Mouse (Mus musculus) MEL (cell line): Measurements from ENCODE around the gene Emc8. TPM values are rescaled to one million over a fixed set of nuclear protein-coding genes. Genes with fewer than 3 reads are reported as not detected.

ENCODE experiments used
- DNase-seq: peaks from one replicate; pipeline ENCODE4 v3.0.0; 2011; ENCODE audit warnings: low read depth, low spot score
- H3K27ac ChIP-seq: 2 replicates; pipeline ENCODE4 v1.5.1; 2012; ENCODE audit warnings: low read depth, mild to moderate bottlenecking, control low read depth, low read length, moderate library complexity; ENCODE audit not compliant: control insufficient read depth
- H3K27me3 ChIP-seq, 2 experiments: fragments of 150-350 bp in 1 of 2; sonication (generic) in 1 of 2; 2 replicates each; pipeline ENCODE4 v1.6.1; 2012; ENCODE audit warnings: low read length in 2 of 2, mild to moderate bottlenecking in 2 of 2, improper control_type of control experiment in 1 of 2, moderate library complexity in 1 of 2; ENCODE audit not compliant: insufficient read depth in 2 of 2, control insufficient read depth in 1 of 2
- H3K36me3 ChIP-seq, 2 experiments: 2 replicates each; pipeline ENCODE4 v1.6.1; 2012 to 2014; ENCODE audit warnings: low read length in 2 of 2, improper control_type of control experiment in 1 of 2, inconsistent platforms in 1 of 2, mild to moderate bottlenecking in 1 of 2; ENCODE audit not compliant: insufficient read depth in 2 of 2, control insufficient read depth in 1 of 2
- H3K4me1 ChIP-seq, 2 experiments: fragments of 150-350 bp in 1 of 2; sonication (generic) in 1 of 2; 2 replicates each; pipeline ENCODE4 v1.6.1; 2012; ENCODE audit warnings: low read length in 2 of 2, improper control_type of control experiment in 1 of 2, mild to moderate bottlenecking in 1 of 2; ENCODE audit not compliant: insufficient read depth in 2 of 2, control insufficient read depth in 1 of 2
- H3K4me3 ChIP-seq, 2 experiments: fragments of 150-350 bp in 1 of 2; sonication (generic) in 1 of 2; 2 replicates each; pipeline ENCODE4 v1.5.1; 2012; ENCODE audit warnings: low read depth in 2 of 2, low read length in 2 of 2, mild to moderate bottlenecking in 2 of 2, moderate library complexity in 2 of 2, control low read depth in 1 of 2, improper control_type of control experiment in 1 of 2; ENCODE audit not compliant: control insufficient read depth in 1 of 2, insufficient read depth in 1 of 2
- H3K79me2 ChIP-seq: 2 replicates; pipeline ENCODE4 v1.6.1; 2012; ENCODE audit warnings: mild to moderate bottlenecking, low read length, moderate library complexity; ENCODE audit not compliant: control insufficient read depth, poor library complexity, insufficient read depth
- H3K9ac ChIP-seq: 2 replicates; pipeline ENCODE4 v1.6.1; 2012; ENCODE audit warnings: low read depth, mild to moderate bottlenecking, control low read depth, low read length, moderate library complexity; ENCODE audit not compliant: control insufficient read depth, poor library complexity, severe bottlenecking
- H3K9me3 ChIP-seq: fragments of 150-350 bp; sonication (generic); replicated peaks from 2 replicates; pipeline ENCODE4 v1.6.1; 2012; ENCODE audit warnings: mild to moderate bottlenecking, low read length, improper control_type of control experiment, moderate library complexity; ENCODE audit not compliant: insufficient read depth
- CHD2 ChIP-seq: IDR thresholded peaks from 2 replicates; pipeline ENCODE4 v1.6.1; 2011; ENCODE audit warnings: low read length, improper control_type of control experiment
- E2F4 ChIP-seq: IDR thresholded peaks from 2 replicates; pipeline ENCODE4 v1.6.1; 2011; ENCODE audit warnings: low read depth, low read length, improper control_type of control experiment, borderline replicate concordance
- EP300 ChIP-seq, 2 experiments: IDR thresholded peaks; 2 replicates each; pipeline ENCODE4 v1.6.1; 2011; ENCODE audit warnings: improper control_type of control experiment in 2 of 2, low read length in 2 of 2, low read depth in 1 of 2, mild to moderate bottlenecking in 1 of 2
- ETS1 ChIP-seq: IDR thresholded peaks from 2 replicates; pipeline ENCODE4 v1.6.1; 2012; ENCODE audit warnings: low read depth, mild to moderate bottlenecking, inconsistent platforms, low read length, improper control_type of control experiment, moderate library complexity
- GABPA ChIP-seq: IDR thresholded peaks from 2 replicates; pipeline ENCODE4 v1.6.1; 2012; ENCODE audit warnings: low read depth, mild to moderate bottlenecking, inconsistent platforms, low read length, improper control_type of control experiment, moderate library complexity
- GATA1 ChIP-seq: IDR thresholded peaks from 2 replicates; pipeline ENCODE4 v1.6.1; 2011; ENCODE audit warnings: low read depth, low read length, improper control_type of control experiment
- JUND ChIP-seq: IDR thresholded peaks from 2 replicates; pipeline ENCODE4 v1.6.1; 2011; ENCODE audit warnings: low read depth, mild to moderate bottlenecking, improper control_type of control experiment, low read length
- MAX ChIP-seq: IDR thresholded peaks from 2 replicates; pipeline ENCODE4 v1.6.1; 2011; ENCODE audit warnings: low read length, improper control_type of control experiment
- MEF2A ChIP-seq: IDR thresholded peaks from 2 replicates; pipeline ENCODE4 v1.6.1; 2014; ENCODE audit warnings: low read depth, mild to moderate bottlenecking, inconsistent platforms, low read length, improper control_type of control experiment; ENCODE audit not compliant: poor library complexity, insufficient replicate concordance, severe bottlenecking; ENCODE audit errors: extremely low read depth
- MYB ChIP-seq: IDR thresholded peaks from 2 replicates; pipeline ENCODE4 v1.6.1; 2011; ENCODE audit warnings: mild to moderate bottlenecking, low read depth, low read length, improper control_type of control experiment
- MYC ChIP-seq: IDR thresholded peaks from 2 replicates; pipeline ENCODE4 v1.6.1; 2011; ENCODE audit warnings: low read depth, mild to moderate bottlenecking, low read length, improper control_type of control experiment, moderate library complexity
- NELFE ChIP-seq: IDR thresholded peaks from 2 replicates; pipeline ENCODE4 v1.6.1; 2011; ENCODE audit warnings: low read depth, low read length, improper control_type of control experiment
- NRF1 ChIP-seq: IDR thresholded peaks from 2 replicates; pipeline ENCODE4 v1.6.1; 2014; ENCODE audit warnings: low read depth, mild to moderate bottlenecking, inconsistent platforms, low read length, improper control_type of control experiment, moderate library complexity; ENCODE audit not compliant: poor library complexity, insufficient read depth, severe bottlenecking
- POLR2AphosphoS2 ChIP-seq: IDR thresholded peaks from 2 replicates; pipeline ENCODE4 v1.6.1; 2011; ENCODE audit warnings: low read length, improper control_type of control experiment
- POLR2AphosphoS5 ChIP-seq: IDR thresholded peaks from 2 replicates; pipeline ENCODE4 v1.6.1; 2012; ENCODE audit warnings: low read depth, borderline replicate concordance, mild to moderate bottlenecking, inconsistent platforms, low read length, moderate library complexity, mixed read lengths
- SIN3A ChIP-seq: IDR thresholded peaks from 2 replicates; pipeline ENCODE4 v1.6.1; 2012; ENCODE audit warnings: low read length, improper control_type of control experiment, inconsistent platforms
- SMC3 ChIP-seq: IDR thresholded peaks from 2 replicates; pipeline ENCODE4 v1.6.1; 2011; ENCODE audit warnings: low read depth, low read length, improper control_type of control experiment
- TAL1 ChIP-seq: IDR thresholded peaks from 2 replicates; pipeline ENCODE4 v1.6.1; 2012; ENCODE audit warnings: mild to moderate bottlenecking, inconsistent platforms, low read length, moderate library complexity, mixed read lengths
- TCF12 ChIP-seq: IDR thresholded peaks from 2 replicates; pipeline ENCODE4 v1.6.1; 2014; ENCODE audit warnings: low read depth, mild to moderate bottlenecking, inconsistent platforms, low read length, improper control_type of control experiment, moderate library complexity
- UBTF ChIP-seq: IDR thresholded peaks from 2 replicates; pipeline ENCODE4 v1.6.1; 2012; ENCODE audit warnings: low read depth, mild to moderate bottlenecking, inconsistent platforms, low read length, improper control_type of control experiment, moderate library complexity, borderline replicate concordance; ENCODE audit not compliant: insufficient read depth
- USF1 ChIP-seq: IDR thresholded peaks from 2 replicates; pipeline ENCODE4 v1.6.1; 2014; ENCODE audit warnings: low read depth, mild to moderate bottlenecking, inconsistent platforms, low read length, improper control_type of control experiment, moderate library complexity
- USF2 ChIP-seq, 2 experiments: IDR thresholded peaks; 2 replicates each; pipeline ENCODE4 v1.6.1; 2011 to 2012; ENCODE audit warnings: improper control_type of control experiment in 2 of 2, low read length in 2 of 2, borderline replicate concordance in 1 of 2, inconsistent platforms in 1 of 2, low read depth in 1 of 2, mild to moderate bottlenecking in 1 of 2; ENCODE audit not compliant: insufficient read depth in 1 of 2
- ZMIZ1 ChIP-seq: IDR thresholded peaks from 2 replicates; pipeline ENCODE4 v1.6.1; 2012; ENCODE audit warnings: low read depth, mild to moderate bottlenecking, inconsistent platforms, low read length, improper control_type of control experiment, moderate library complexity
- ZNF384 ChIP-seq: IDR thresholded peaks from 2 replicates; pipeline ENCODE4 v1.6.1; 2012; ENCODE audit warnings: low read depth, mild to moderate bottlenecking, inconsistent platforms, low read length, improper control_type of control experiment
- polyA plus RNA-seq, 2 experiments: library from polyadenylated mRNA; stranded (reverse) in 1 of 2; unstranded in 1 of 2; fragments of >175 nt in 1 of 2; fragments of >200 nt in 1 of 2; gene quantifications; 2 replicates each; pipeline versions ENCODE4 v1.2.1 to v1.2.4; 2012; ENCODE audit warnings: low replicate concordance in 2 of 2, low read depth in 1 of 2; ENCODE audit not compliant: insufficient read length in 2 of 2, insufficient read depth in 1 of 2, missing spikeins in 1 of 2
- total RNA-seq: library from RNA; depleted of rRNA; stranded (reverse); fragments of 300-350 nt; gene quantifications from 2 replicates; pipeline ENCODE4 v1.2.3, GENCODE M21; 2012

Emc8 gene
- total and polyA plus RNA-seq, 3 experiments: 180 to 269 TPM; not detected in 1

DNA sequence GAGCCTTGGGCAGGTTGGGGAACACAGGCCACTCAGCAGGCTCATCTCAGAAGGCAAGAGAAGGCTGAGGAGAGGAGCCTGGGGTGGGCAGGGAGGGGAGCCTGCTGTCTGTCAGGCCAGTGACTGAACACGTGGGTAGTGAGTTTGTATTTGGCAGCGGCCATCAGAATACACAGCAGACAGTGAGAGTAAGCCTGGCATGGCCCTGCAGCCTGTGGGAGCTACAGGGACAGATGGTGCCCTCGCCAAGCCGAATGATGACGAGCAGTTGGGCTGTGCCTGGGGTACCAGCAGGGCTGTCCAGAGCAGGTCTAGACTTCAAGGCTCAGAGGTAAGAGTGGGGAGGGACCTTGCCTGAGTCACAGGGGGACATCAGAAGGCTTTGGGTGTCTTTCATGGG lies 41.1 kb downstream of the Emc8 start:
- H3K4me1 ChIP-seq: no peaks in the 10 kb centered on the region
- H3K79me2 ChIP-seq: no peaks in the 10 kb centered on the region
- H3K27me3 ChIP-seq: no peaks in the 10 kb centered on the region
- no peak for DNase-seq
- no peak overlapping the region for H3K9ac ChIP-seq
- no peaks in the 10 kb centered on the region for H3K9me3 ChIP-seq
- H3K4me3 ChIP-seq: no peak overlapping the region
- H3K27ac ChIP-seq: no peak overlapping the region
- no peak for TF ChIP-seq MAX
- no peak for TF ChIP-seq EP300 (IDR thresholded peaks at IDR 0.05; ENCODE audit: low read depth in 1 of 2, low read length in 2 of 2)
- TF ChIP-seq ETS1: no peak
- TF ChIP-seq GATA1: no peak
- TF ChIP-seq TAL1: no peak
- no peak for TF ChIP-seq CHD2
- TF ChIP-seq MYC: no peak
- TF ChIP-seq MEF2A: no peak
- no peak for TF ChIP-seq SIN3A
- TF ChIP-seq ZMIZ1: no peak
- no peak for TF ChIP-seq MYB
- TF ChIP-seq E2F4: no peak
- TF ChIP-seq SMC3: no peak
- no peak for TF ChIP-seq NRF1
- no peak for TF ChIP-seq TCF12
- TF ChIP-seq UBTF: no peak
- TF ChIP-seq ZNF384: no peak
- no peak for TF ChIP-seq GABPA
- peaks cover 0 to 2% of the 10 kb centered on the region in 2 experiments; a peak in 1 of 4 replicates for H3K36me3 ChIP-seq

DNA sequence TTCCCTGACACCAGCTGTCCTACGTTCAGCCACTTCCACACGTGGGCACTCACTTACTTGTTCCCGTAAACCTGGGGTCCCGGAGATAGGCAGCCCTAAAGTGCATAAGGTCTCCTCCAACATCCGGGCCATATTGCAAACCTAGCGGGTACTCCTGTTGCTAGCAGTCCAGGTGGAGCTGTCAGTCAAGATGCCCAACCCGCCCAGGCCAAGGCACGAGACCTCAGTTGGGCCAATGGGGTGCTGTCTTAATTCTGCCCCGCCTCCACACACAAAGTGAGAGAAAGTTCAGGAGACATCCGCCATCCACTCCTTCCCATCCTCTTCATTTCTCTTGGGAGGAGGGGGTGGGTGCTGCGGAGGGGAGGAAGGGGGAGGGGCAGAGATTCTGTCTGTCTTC lies 41.9 kb downstream of the Emc8 start:
- H3K9me3 ChIP-seq: no peaks in the 10 kb centered on the region
- no peaks in the 10 kb centered on the region for H3K27me3 ChIP-seq
- peaks cover 0 to 2% of the 10 kb centered on the region in 2 experiments; a peak in 1 of 4 replicates for H3K36me3 ChIP-seq
- H3K4me3 ChIP-seq: no peak overlapping the region
- H3K4me1 ChIP-seq: no peaks in the 10 kb centered on the region
- no peaks in the 10 kb centered on the region for H3K79me2 ChIP-seq
- TF ChIP-seq USF2 (IDR thresholded peaks at IDR 0.05; ENCODE audit: borderline replicate concordance in 1 of 2, insufficient read depth in 1 of 2, low read depth in 1 of 2, low read length in 2 of 2) (no peak), MYC (no peak), JUND (no peak), MYB (no peak), TAL1 (no peak), CHD2 (no peak), NELFE (no peak), USF1 (no peak), POLR2AphosphoS5 (no peak), POLR2AphosphoS2 (no peak)
- H3K9ac ChIP-seq: no peak overlapping the region
- H3K27ac ChIP-seq: no peak overlapping the region
- DNase-seq: no peak
